Mouse (Mus musculus) testis, adult 2 months (tissue): ENCODE data around the gene Dnah11. TPM values are rescaled to one million over a fixed set of nuclear protein-coding genes. Genes with fewer than 3 reads are reported as not detected.

Experiments used
- H3K27ac ChIP-seq: fragments of 200-500 bp; 2 replicates; pipeline ENCODE4 v1.5.1; 2012; ENCODE audit warnings: low read depth, low read length; ENCODE audit not compliant: control insufficient read depth, insufficient read depth
- H3K27me3 ChIP-seq: fragments of 200-500 bp; 2 replicates; pipeline ENCODE4 v1.6.1; 2012; ENCODE audit warnings: mild to moderate bottlenecking, low read length, moderate library complexity; ENCODE audit not compliant: control insufficient read depth, insufficient read depth
- H3K36me3 ChIP-seq: fragments of 200-500 bp; 2 replicates; pipeline ENCODE4 v1.6.1; 2012; ENCODE audit warnings: mild to moderate bottlenecking, low read length; ENCODE audit not compliant: control insufficient read depth, insufficient read depth
- H3K4me1 ChIP-seq: fragments of 200-500 bp; 2 replicates; pipeline ENCODE4 v1.6.1; 2012; ENCODE audit warnings: low read length; ENCODE audit not compliant: control insufficient read depth, insufficient read depth
- H3K4me3 ChIP-seq: fragments of 200-500 bp; 2 replicates; pipeline ENCODE4 v1.5.1; 2012; ENCODE audit warnings: low read depth, mild to moderate bottlenecking, low read length, moderate library complexity, mixed read lengths; ENCODE audit not compliant: control insufficient read depth
- CTCF ChIP-seq: fragments of 200-500 bp; IDR thresholded peaks from 2 replicates; pipeline ENCODE4 v1.5.1; 2012; ENCODE audit warnings: low read depth, mild to moderate bottlenecking, inconsistent platforms, low read length, moderate library complexity; ENCODE audit not compliant: control insufficient read depth, insufficient read depth, insufficient replicate concordance
- POLR2A ChIP-seq: fragments of 200-500 bp; IDR thresholded peaks from 2 replicates; pipeline ENCODE4 v1.6.1; 2012; ENCODE audit warnings: low read depth, mild to moderate bottlenecking, inconsistent platforms, low read length, moderate library complexity; ENCODE audit not compliant: control insufficient read depth
- polyA plus RNA-seq: library from polyadenylated mRNA; depleted of rRNA; stranded (reverse); fragments of >200 nt; gene quantifications from 2 replicates; pipeline ENCODE4 v1.2.3, GENCODE M21; 2012

The Dnah11 gene
- polyA plus RNA-seq, 1 experiment = 0.22 TPM

DNA sequence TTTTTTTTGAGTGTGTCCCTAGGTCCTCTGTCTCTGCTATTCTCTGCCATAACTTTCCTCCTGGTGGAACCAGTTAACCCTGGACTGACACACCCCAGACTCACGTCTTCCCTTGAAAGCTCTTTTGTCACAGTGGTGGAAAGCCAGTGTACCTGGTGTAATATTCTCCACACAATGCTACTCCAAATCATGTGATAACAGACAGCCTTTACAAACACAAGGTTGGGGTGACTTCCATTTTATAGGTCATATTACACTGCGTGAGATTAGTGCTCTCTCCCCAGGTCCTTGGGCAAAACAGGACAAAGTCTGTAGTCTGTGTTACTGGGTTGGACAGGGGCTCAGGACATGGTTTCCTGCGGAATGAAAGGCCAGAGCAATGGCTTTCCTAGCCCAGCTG is 311.4 kb downstream of the Dnah11 start:
- Histone ChIP-seq H3K4me1 (no peaks in the 10 kb centered on the region), H3K36me3 (no peaks in the 10 kb centered on the region), H3K27ac (no peak overlapping the region), H3K4me3 (no peak overlapping the region), H3K27me3 (no peaks in the 10 kb centered on the region)
- no peak for TF ChIP-seq CTCF
- no peak for TF ChIP-seq POLR2A

DNA sequence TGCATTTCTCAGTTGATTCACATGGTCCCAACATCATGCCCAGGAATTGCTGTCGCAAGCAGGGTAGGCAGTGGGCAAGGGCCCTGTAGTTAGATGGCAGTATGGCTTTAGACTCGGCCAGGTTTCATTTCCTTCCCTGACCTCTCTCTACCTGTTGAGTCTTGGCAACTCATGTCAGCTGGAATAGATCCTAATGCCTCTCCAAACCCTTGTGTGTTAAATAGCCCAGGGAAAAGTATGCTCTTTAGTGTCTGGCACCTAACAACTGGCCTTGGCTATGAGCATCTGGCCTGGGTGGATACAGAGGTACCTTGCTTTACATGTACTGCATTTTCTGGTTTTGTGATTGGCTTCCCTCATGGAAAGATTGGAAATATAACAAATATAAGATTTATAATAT is 314.2 kb downstream of the Dnah11 start:
- Histone ChIP-seq H3K27me3 (no peaks in the 10 kb centered on the region), H3K4me1 (no peaks in the 10 kb centered on the region), H3K4me3 (no peak overlapping the region), H3K27ac (no peak overlapping the region), H3K36me3 (no peaks in the 10 kb centered on the region)
- TF ChIP-seq CTCF = no peak
- TF ChIP-seq POLR2A = no peak

DNA sequence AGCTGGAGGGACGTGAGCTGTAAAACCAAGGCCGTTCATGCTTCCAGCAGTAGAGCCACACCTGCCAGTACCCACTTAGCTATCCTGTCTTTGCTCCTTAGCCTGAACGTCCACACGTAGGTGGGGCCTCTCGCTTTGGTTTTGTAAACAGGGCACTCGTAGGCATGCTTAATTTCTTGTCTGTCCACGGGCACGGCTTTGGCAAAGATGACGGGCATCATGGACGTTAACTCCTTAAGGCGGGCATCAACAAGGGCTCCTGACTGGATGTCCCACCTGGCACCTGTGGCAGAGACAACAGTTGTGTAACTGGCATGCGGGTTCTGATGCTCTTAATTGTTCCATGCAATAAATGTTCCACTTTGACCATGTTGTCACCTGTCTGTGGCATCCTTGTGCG is 320.5 kb downstream of the Dnah11 start:
- Histone ChIP-seq H3K4me3 (no peak overlapping the region), H3K4me1 (no peaks in the 10 kb centered on the region), H3K27me3 (no peaks in the 10 kb centered on the region), H3K27ac (no peak overlapping the region), H3K36me3 (no peaks in the 10 kb centered on the region)
- TF ChIP-seq CTCF (no peak), POLR2A (no peak)

GRCm38 (mm10) chr12:117872265-117872664 is 326.6 kb downstream of the Dnah11 start:
- no peaks in the 10 kb centered on the region for H3K36me3 ChIP-seq

DNA sequence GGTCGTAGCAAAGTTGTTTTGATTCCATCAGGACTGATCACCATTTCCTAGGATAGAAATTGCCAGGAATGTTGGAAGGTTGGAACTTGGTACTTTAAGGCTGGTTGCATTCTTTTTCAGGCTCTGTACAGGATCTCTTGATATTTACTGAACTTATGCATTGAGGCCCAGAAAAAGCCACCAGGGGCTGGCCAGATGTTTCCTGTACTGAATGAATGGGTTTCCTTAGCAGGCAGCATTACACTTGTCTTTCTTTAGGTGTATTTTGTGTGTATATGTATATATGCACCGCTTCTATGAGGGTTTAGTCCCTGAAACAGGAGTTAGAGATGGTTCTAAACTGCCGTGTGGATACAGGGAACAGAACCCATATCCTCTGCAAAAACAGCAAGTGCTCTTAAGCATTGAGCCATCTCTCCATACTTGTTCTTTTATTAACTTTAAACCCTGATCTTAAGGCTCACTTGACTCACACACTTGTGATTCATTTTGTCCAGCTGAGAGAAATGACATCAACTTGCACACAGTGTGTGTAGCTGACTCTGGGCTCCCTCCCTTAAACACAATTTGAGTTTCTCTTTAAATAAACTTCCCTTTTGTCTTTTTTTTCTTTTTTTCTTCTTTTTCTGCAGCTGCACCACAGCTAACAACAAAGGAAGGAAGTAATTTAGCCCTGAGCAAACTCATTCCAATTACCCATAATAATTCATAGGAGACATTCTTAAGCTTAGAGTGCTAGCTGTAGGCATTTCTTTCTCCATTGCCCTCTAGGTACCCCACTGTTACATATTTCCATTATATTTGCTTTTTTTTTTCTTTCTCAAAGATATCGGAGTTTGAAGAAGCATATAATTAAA is 330.9 kb downstream of the Dnah11 start:
- Histone ChIP-seq H3K27ac (no peak overlapping the region), H3K4me1 (peaks cover 5% of the 10 kb centered on the region; the same call in 1 of the 2 replicates), H3K27me3 (no peaks in the 10 kb centered on the region), H3K36me3 (no peaks in the 10 kb centered on the region), H3K4me3 (no peak overlapping the region)
- TF ChIP-seq POLR2A = no peak

More at GRCm38 (mm10) chr12:117872265-117872664, 326.6 kb downstream of the Dnah11 start:
- H3K27ac ChIP-seq = no peak overlapping the region
- TF ChIP-seq CTCF (no peak), POLR2A (no peak)
- H3K27me3 ChIP-seq = no peaks in the 10 kb centered on the region
- H3K4me3 ChIP-seq = no peak overlapping the region
- no peaks in the 10 kb centered on the region for H3K4me1 ChIP-seq

GRCm38 (mm10) chr12:117862655-117863054 is 336.2 kb downstream of the Dnah11 start:
- no peak for TF ChIP-seq CTCF
- TF ChIP-seq POLR2A = no peak
- Histone ChIP-seq H3K4me1 (peaks cover 5% of the 10 kb centered on the region; the same call in 1 of the 2 replicates), H3K27ac (no peak overlapping the region), H3K4me3 (no peak overlapping the region), H3K27me3 (no peaks in the 10 kb centered on the region), H3K36me3 (no peaks in the 10 kb centered on the region)

DNA sequence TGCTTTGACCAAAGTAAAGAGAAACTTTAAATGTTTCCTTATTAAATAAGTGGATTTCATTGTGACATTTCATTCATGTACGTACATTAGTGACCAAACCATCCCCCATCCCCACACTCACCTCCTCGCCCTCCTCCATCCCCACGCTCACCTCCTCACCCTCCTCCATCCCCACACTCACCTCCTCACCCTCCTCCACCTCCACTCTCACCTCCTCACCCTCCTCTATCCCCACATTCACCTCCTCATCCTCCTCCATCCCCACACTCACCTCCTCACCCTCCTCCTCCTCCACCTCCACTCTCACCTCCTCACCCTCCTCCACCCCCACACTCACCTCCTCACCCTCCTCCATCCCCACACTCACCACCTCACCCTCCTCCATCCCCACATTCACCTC is 337.6 kb downstream of the Dnah11 start:
- Histone ChIP-seq H3K4me1 (peaks cover 5% of the 10 kb centered on the region; the same call in 1 of the 2 replicates), H3K27ac (no peak overlapping the region), H3K27me3 (no peaks in the 10 kb centered on the region), H3K36me3 (no peaks in the 10 kb centered on the region), H3K4me3 (no peak overlapping the region)
- TF ChIP-seq POLR2A = no peak
- TF ChIP-seq CTCF = no peak

GRCm38 (mm10) chr12:117860840-117861239 is 338.0 kb downstream of the Dnah11 start:
- H3K36me3 ChIP-seq = no peaks in the 10 kb centered on the region
- no peak overlapping the region for H3K4me3 ChIP-seq
- H3K4me1 ChIP-seq = peaks cover 5% of the 10 kb centered on the region; the same call in 1 of the 2 replicates
- H3K27ac ChIP-seq = no peak overlapping the region
- TF ChIP-seq POLR2A (no peak), CTCF (no peak)
- no peaks in the 10 kb centered on the region for H3K27me3 ChIP-seq
